Mouse (Mus musculus): Measurements from ENCODE around the gene D6Ertd527e.

DNA sequence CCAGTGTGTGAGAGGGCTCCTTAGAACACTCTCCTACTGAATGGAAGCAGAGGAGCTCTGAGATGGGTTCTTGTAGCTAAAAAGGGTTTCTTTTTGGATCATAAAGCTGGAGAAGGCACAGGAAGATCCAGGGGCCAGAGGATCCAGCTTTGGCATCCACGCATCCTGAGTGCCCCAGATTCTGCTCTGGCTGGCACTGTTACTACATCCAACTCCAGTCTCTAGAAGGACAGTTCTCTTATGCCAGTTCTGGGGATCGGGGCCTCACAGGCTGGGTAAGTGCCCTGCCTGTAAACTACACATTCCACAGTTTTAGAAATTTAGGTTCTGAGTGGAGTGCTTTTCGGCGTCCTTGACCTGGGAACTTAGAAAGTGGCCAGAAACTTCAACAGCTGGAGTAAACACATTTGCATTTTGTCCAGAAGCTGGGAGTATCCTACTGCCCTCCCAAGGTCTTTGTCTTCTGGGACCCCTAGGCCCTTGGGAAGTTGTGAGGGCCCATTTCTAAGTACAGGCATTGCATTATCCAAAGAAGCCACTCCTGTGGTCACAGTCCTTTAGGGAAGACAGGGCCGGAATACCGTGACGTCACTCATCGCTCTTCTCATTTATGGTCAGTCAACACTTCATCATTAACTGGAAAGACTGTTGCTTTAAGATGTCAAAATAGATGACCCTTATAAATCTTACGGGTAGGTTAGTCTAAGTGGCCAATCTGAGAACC lies 4.1 kb upstream of the D6Ertd527e start:
- TF ChIP-seq EP300 (IDR thresholded peaks at IDR 0.05; ENCODE audit: low read depth) (no peak), CTCF (IDR thresholded peaks at IDR 0.05; ENCODE audit: low read depth) (no peak)

Data from liver, postnatal 0 days (tissue).